Mouse (Mus musculus): ENCODE data around the gene Zc3hav1. TPM values are rescaled to one million over a fixed set of nuclear protein-coding genes. Genes with fewer than 3 reads are reported as not detected.
A peak's percentile ranks its signal among the peaks of the same experiment; 100 is the strongest.

Zc3hav1 gene
- polyA plus RNA-seq, 1 experiment from 2014 or later: 1.7 TPM

GRCm38 (mm10) chr6:38316050-38316449 is 38.4 kb downstream of the Zc3hav1 start:
- no peak for DNase-seq (ENCODE audit: low spot score, missing footprints)

DNA sequence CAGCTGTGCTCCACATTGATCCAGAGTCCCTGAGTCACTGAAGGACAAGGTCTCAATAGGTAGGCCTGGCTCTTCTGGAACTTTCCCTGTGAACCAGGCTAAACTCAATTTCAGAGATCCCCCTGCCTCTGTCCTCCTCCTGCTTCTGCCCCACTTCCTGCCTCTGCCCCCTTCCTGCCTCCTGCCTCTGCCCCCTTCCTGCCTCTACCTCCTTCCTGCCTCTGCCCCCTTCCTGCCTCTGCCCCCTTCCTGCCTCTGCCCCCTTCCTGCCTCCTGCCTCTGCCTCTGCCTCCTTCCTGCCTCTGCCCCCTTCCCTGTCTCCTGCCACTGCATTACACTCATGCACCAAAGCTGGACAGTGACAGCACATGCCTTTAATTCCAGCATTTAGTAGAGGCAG is 44.7 kb downstream of the Zc3hav1 start:
- H3K9me3 ChIP-seq (ENCODE audit: control insufficient read depth, low read length): peaks cover 1% of the 10 kb centered on the region; the same call in 1 of the 2 replicates
- H3K36me3 ChIP-seq (ENCODE audit: control insufficient read depth, insufficient read depth, low read length): no peaks in the 10 kb centered on the region
- H3K27ac ChIP-seq (ENCODE audit: low read depth, low read length): no peak overlapping the region
- no peaks in the 10 kb centered on the region for H3K4me1 ChIP-seq (ENCODE audit: control insufficient read depth, insufficient read depth, low read length)
- DNase-seq (ENCODE audit: low spot score, missing footprints): no peak
- H3K27me3 ChIP-seq (ENCODE audit: control insufficient read depth, insufficient read depth, low read length): no peaks in the 10 kb centered on the region
- H3K4me3 ChIP-seq (ENCODE audit: low read depth, low read length): no peak overlapping the region
- no peak overlapping the region for H3K9ac ChIP-seq (ENCODE audit: low read length)
- no peak for ATAC-seq (ENCODE audit: low FRiP score)
- H3K4me2 ChIP-seq: no peak overlapping the region

More at GRCm38 (mm10) chr6:38316050-38316449, 38.4 kb downstream of the Zc3hav1 start:
- H3K27ac ChIP-seq (ENCODE audit: low read depth, low read length): no peak overlapping the region
- no peaks in the 10 kb centered on the region for H3K4me1 ChIP-seq (ENCODE audit: control insufficient read depth, insufficient read depth, low read length)
- H3K9ac ChIP-seq (ENCODE audit: low read length): no peak overlapping the region
- ATAC-seq (ENCODE audit: low FRiP score): no peak
- H3K4me2 ChIP-seq: no peak overlapping the region
- no peak overlapping the region for H3K4me3 ChIP-seq (ENCODE audit: low read depth, low read length)
- no peaks in the 10 kb centered on the region for H3K27me3 ChIP-seq (ENCODE audit: control insufficient read depth, insufficient read depth, low read length)
- no peaks in the 10 kb centered on the region for H3K9me3 ChIP-seq (ENCODE audit: control insufficient read depth, low read length)
- no peaks in the 10 kb centered on the region for H3K36me3 ChIP-seq (ENCODE audit: control insufficient read depth, insufficient read depth, low read length)
- WGBS: 93% methylated on average over 4 of the region's 4 CpGs

- ATAC-seq (ENCODE audit: low FRiP score): no peak
- Histone ChIP-seq H3K9me3 (ENCODE audit: control insufficient read depth, low read length) (peaks cover 3% of the 10 kb centered on the region; the same call in 1 of the 2 replicates), H3K4me1 (ENCODE audit: control insufficient read depth, insufficient read depth, low read length) (no peaks in the 10 kb centered on the region), H3K4me2 (no peak overlapping the region), H3K36me3 (ENCODE audit: control insufficient read depth, insufficient read depth, low read length) (no peaks in the 10 kb centered on the region), H3K4me3 (ENCODE audit: low read depth, low read length) (no peak overlapping the region), H3K27me3 (ENCODE audit: control insufficient read depth, insufficient read depth, low read length) (no peaks in the 10 kb centered on the region), H3K27ac (ENCODE audit: low read depth, low read length) (no peak overlapping the region), H3K9ac (ENCODE audit: low read length) (no peak overlapping the region)
- WGBS: 75% methylated on average over 3 of the region's 3 CpGs
- DNase-seq (ENCODE audit: low spot score, missing footprints): no peak
Observed at GRCm38 (mm10) chr6:38304981-38305380, 49.4 kb downstream of the Zc3hav1 start.

DNA sequence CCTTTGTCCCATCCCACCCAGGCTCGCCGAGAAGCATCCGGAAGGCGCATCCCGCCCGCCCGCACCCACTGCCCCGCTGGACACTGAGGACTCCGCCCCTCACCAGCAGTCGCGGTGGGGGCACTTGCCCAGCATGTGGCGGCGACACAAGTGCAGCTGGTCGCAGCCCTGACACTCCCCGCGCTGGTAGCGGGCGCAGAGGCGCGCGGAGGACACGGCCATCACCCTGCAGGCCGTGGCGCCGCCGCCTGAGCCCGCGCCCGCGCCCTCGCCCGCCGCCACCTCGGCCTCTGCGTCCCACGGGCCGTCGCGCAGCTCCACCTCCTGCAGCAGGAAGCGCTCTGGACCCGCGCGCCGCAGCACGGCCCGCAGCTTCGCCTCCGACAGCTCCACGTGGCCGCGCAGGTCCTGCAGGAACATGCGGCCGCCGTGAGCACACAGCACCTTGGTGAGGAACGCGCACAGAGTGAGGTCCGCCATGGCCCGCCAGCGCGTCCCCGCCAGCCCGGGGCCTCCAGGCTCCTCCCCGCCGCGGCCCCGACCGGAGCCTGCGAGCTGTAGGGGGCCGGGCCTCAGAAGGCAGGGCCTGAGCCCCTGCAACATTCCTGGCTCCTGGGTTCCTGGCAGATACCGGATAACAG is 55.5 kb downstream of the Zc3hav1 start, which contains the start of gene Zc3hav1l:
Gene Zc3hav1l, minus strand, starts transcription at position 499 of the 641 bp plus-strand sequence.
- peak within 1 kb of the TSS; percentile 68 for H3K4me2 ChIP-seq
- under 1% methylated on average over 63 of the region's 70 CpGs for WGBS
- ATAC-seq (ENCODE audit: low FRiP score) (peak; percentile 96), DNase-seq (ENCODE audit: low spot score, missing footprints) (peak; percentile 98)
- H3K4me3 ChIP-seq (ENCODE audit: low read depth, low read length): peak within 1 kb of the TSS; percentile 70
- H3K4me1 ChIP-seq (ENCODE audit: control insufficient read depth, insufficient read depth, low read length): 0 out of 2 replicates have a peak, but pooled peaks cover 3% of the 10 kb centered on the region
- no peaks in the 10 kb centered on the region for H3K9me3 ChIP-seq (ENCODE audit: control insufficient read depth, low read length)
- peak within 1 kb of the TSS; percentile 96 for H3K9ac ChIP-seq (ENCODE audit: low read length)
- peaks cover 9% of the 10 kb centered on the region; the same call in 1 of the 2 replicates for H3K36me3 ChIP-seq (ENCODE audit: control insufficient read depth, insufficient read depth, low read length)
- H3K27ac ChIP-seq (ENCODE audit: low read depth, low read length): peak within 1 kb of the TSS; percentile 89
- H3K27me3 ChIP-seq (ENCODE audit: control insufficient read depth, insufficient read depth, low read length): peaks cover 14% of the 10 kb centered on the region

DNA sequence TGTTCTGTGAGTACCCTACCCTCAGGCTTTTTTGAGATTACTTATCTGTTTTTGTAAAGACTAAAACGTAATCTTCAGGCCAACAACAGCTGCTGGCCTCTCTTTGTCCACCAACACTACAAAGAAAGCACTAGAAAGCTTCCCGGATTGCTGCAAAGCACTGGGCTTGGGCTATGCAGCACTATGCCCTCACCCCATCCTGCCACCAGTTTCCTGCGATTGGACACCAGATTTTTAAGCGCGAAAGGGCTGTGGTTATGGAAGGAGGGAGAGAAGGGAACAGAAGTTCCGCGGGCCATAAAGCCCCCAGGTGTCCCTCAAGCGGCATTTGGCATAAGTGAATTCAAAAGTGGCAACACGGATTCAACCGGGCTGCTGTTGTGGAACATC is 56.2 kb downstream of the Zc3hav1 start:
- Histone ChIP-seq H3K4me2 (peak overlapping the region; percentile 68), H3K36me3 (ENCODE audit: control insufficient read depth, insufficient read depth, low read length) (peaks cover 9% of the 10 kb centered on the region; the same call in 1 of the 2 replicates), H3K4me3 (ENCODE audit: low read depth, low read length) (peak overlapping the region; percentile 70), H3K27ac (ENCODE audit: low read depth, low read length) (peak overlapping the region; percentile 89), H3K4me1 (ENCODE audit: control insufficient read depth, insufficient read depth, low read length) (0 out of 2 replicates have a peak, but pooled peaks cover 3% of the 10 kb centered on the region), H3K27me3 (ENCODE audit: control insufficient read depth, insufficient read depth, low read length) (peaks cover 14% of the 10 kb centered on the region), H3K9ac (ENCODE audit: low read length) (peak overlapping the region; percentile 96), H3K9me3 (ENCODE audit: control insufficient read depth, low read length) (no peaks in the 10 kb centered on the region)
- DNase-seq (ENCODE audit: low spot score, missing footprints) (peak; percentile 96), ATAC-seq (ENCODE audit: low FRiP score) (peak; percentile 43)
- WGBS: under 1% methylated on average over 10 of the region's 10 CpGs

GRCm38 (mm10) chr6:38297580-38298245 is 56.7 kb downstream of the Zc3hav1 start:
- ATAC-seq (ENCODE audit: low FRiP score) (no peak), DNase-seq (ENCODE audit: low spot score, missing footprints) (no peak)
- Histone ChIP-seq H3K4me1 (ENCODE audit: control insufficient read depth, insufficient read depth, low read length) (peaks cover 3% of the 10 kb centered on the region; the same call in 1 of the 2 replicates), H3K4me3 (ENCODE audit: low read depth, low read length) (peak overlapping the region; percentile 70), H3K36me3 (ENCODE audit: control insufficient read depth, insufficient read depth, low read length) (peaks cover 9% of the 10 kb centered on the region; the same call in 1 of the 2 replicates), H3K27ac (ENCODE audit: low read depth, low read length) (no peak overlapping the region; the same call in 1 of the 2 replicates), H3K9me3 (ENCODE audit: control insufficient read depth, low read length) (no peaks in the 10 kb centered on the region), H3K27me3 (ENCODE audit: control insufficient read depth, insufficient read depth, low read length) (peaks cover 14% of the 10 kb centered on the region), H3K9ac (ENCODE audit: low read length) (peak overlapping the region; percentile 96), H3K4me2 (peak overlapping the region; percentile 68)
- 50% methylated on average over 12 of the region's 12 CpGs for WGBS

- no peaks in the 10 kb centered on the region for H3K9me3 ChIP-seq (ENCODE audit: control insufficient read depth, low read length)
- peaks cover 15% of the 10 kb centered on the region; the same call in 1 of the 2 replicates for H3K36me3 ChIP-seq (ENCODE audit: control insufficient read depth, insufficient read depth, low read length)
- H3K4me1 ChIP-seq (ENCODE audit: control insufficient read depth, insufficient read depth, low read length): peaks cover 7% of the 10 kb centered on the region; the same call in 1 of the 2 replicates
- H3K9ac ChIP-seq (ENCODE audit: low read length): no peak overlapping the region
- H3K4me2 ChIP-seq: no peak overlapping the region
- no peak for ATAC-seq (ENCODE audit: low FRiP score)
- H3K4me3 ChIP-seq (ENCODE audit: low read depth, low read length): no peak overlapping the region
- no peak for DNase-seq (ENCODE audit: low spot score, missing footprints)
- WGBS: 43% methylated on average over 3 of the region's 3 CpGs
- H3K27me3 ChIP-seq (ENCODE audit: control insufficient read depth, insufficient read depth, low read length): peaks cover 28% of the 10 kb centered on the region
- no peak overlapping the region for H3K27ac ChIP-seq (ENCODE audit: low read depth, low read length)
Observed at GRCm38 (mm10) chr6:38293708-38294107, 60.7 kb downstream of the Zc3hav1 start.

- peak overlapping the region; percentile 73; the same call in 1 of the 2 replicates for H3K27ac ChIP-seq (ENCODE audit: low read depth, low read length)
- no peaks in the 10 kb centered on the region for H3K9me3 ChIP-seq (ENCODE audit: control insufficient read depth, low read length)
- H3K27me3 ChIP-seq (ENCODE audit: control insufficient read depth, insufficient read depth, low read length): peaks cover 28% of the 10 kb centered on the region
- ATAC-seq (ENCODE audit: low FRiP score): peak; percentile 85
- peaks cover 7% of the 10 kb centered on the region; the same call in 1 of the 2 replicates for H3K4me1 ChIP-seq (ENCODE audit: control insufficient read depth, insufficient read depth, low read length)
- peak; percentile 89 for DNase-seq (ENCODE audit: low spot score, missing footprints)
- H3K9ac ChIP-seq (ENCODE audit: low read length): peak overlapping the region; percentile 12; the same call in 1 of the 2 replicates
- peak overlapping the region; percentile 9; the same call in 1 of the 2 replicates for H3K4me2 ChIP-seq
- 12% methylated on average over 11 of the region's 11 CpGs for WGBS
- H3K36me3 ChIP-seq (ENCODE audit: control insufficient read depth, insufficient read depth, low read length): peaks cover 15% of the 10 kb centered on the region; the same call in 1 of the 2 replicates
- H3K4me3 ChIP-seq (ENCODE audit: low read depth, low read length): no peak overlapping the region
Observed at GRCm38 (mm10) chr6:38292871-38293646, 61.3 kb downstream of the Zc3hav1 start.
